Mouse (Mus musculus): ENCODE results near the gene Ap2s1.
A peak's percentile ranks its signal among the peaks of the same experiment; 100 is the strongest.
"Not testable (repeated sequence)": the region's sequence is repeated elsewhere in the genome, so short reads cannot be mapped to it uniquely, and the experiment has no call there.

The Ap2s1 gene

GRCm38 (mm10) chr7:16738073-16738696 is at the start of gene Ap2s1:
Gene Ap2s1 (plus strand): TSS chr7:16738410.
- DNase-seq (ENCODE audit: low read depth, low spot score) = peak; percentile 95

GRCm38 (mm10) chr7:16689196-16689595 is 49.0 kb upstream of the Ap2s1 start:
- DNase-seq (ENCODE audit: low read depth, low spot score) = no peak

- no peak for DNase-seq (ENCODE audit: low read depth, low spot score)
Observed at GRCm38 (mm10) chr7:16695025-16695424, 43.2 kb upstream of the Ap2s1 start.

GRCm38 (mm10) chr7:16699042-16699441 is 39.2 kb upstream of the Ap2s1 start:
- DNase-seq (ENCODE audit: low read depth, low spot score) = no peak

GRCm38 (mm10) chr7:16700583-16700982 is 37.6 kb upstream of the Ap2s1 start:
- DNase-seq (ENCODE audit: low read depth, low spot score) = no peak

- no peak for DNase-seq (ENCODE audit: low read depth, low spot score)
Observed at GRCm38 (mm10) chr7:16706385-16706784, 31.8 kb upstream of the Ap2s1 start.

- no peak for DNase-seq (ENCODE audit: low read depth, low spot score)
Observed at GRCm38 (mm10) chr7:16708244-16708643, 30.0 kb upstream of the Ap2s1 start.

- DNase-seq (ENCODE audit: low read depth, low spot score) = no peak
Observed at GRCm38 (mm10) chr7:16710604-16711003, 27.6 kb upstream of the Ap2s1 start.

GRCm38 (mm10) chr7:16712633-16713415 is 25.4 kb upstream of the Ap2s1 start:
- no peak for DNase-seq (ENCODE audit: low read depth, low spot score)

- DNase-seq (ENCODE audit: low read depth, low spot score) = not testable (repeated sequence)
Observed at GRCm38 (mm10) chr7:16716456-16717152, 21.6 kb upstream of the Ap2s1 start.

- no peak for DNase-seq (ENCODE audit: low read depth, low spot score)
Observed at GRCm38 (mm10) chr7:16721629-16722028, 16.6 kb upstream of the Ap2s1 start, which contains the start of gene Ceacam9. Gene Ceacam9 (plus strand): TSS chr7:16721929.

GRCm38 (mm10) chr7:16722490-16722889 is 15.7 kb upstream of the Ap2s1 start:
- DNase-seq (ENCODE audit: low read depth, low spot score) = not testable (repeated sequence)

GRCm38 (mm10) chr7:16728596-16729348 is 9.4 kb upstream of the Ap2s1 start:
- peak; percentile 79 for DNase-seq (ENCODE audit: low read depth, low spot score)

- not testable (repeated sequence) for DNase-seq (ENCODE audit: low read depth, low spot score)
Observed at GRCm38 (mm10) chr7:16729563-16729962, 8.6 kb upstream of the Ap2s1 start.

GRCm38 (mm10) chr7:16730791-16731190 is 7.4 kb upstream of the Ap2s1 start:
- no peak for DNase-seq (ENCODE audit: low read depth, low spot score)

- no peak for DNase-seq (ENCODE audit: low read depth, low spot score)
Observed at GRCm38 (mm10) chr7:16731893-16732422, 6.3 kb upstream of the Ap2s1 start.

GRCm38 (mm10) chr7:16737606-16738072 is 571 bp upstream of the Ap2s1 start:
- no peak for DNase-seq (ENCODE audit: low read depth, low spot score)

- no peak for DNase-seq (ENCODE audit: low read depth, low spot score)
Observed at GRCm38 (mm10) chr7:16739056-16739604, 920 bp downstream of the Ap2s1 start.

- DNase-seq (ENCODE audit: low read depth, low spot score) = no peak
Observed at GRCm38 (mm10) chr7:16745373-16745772, 7.2 kb downstream of the Ap2s1 start.

- peak; percentile 55 for DNase-seq (ENCODE audit: low read depth, low spot score)
Observed at GRCm38 (mm10) chr7:16746093-16746492, 7.9 kb downstream of the Ap2s1 start.

GRCm38 (mm10) chr7:16747656-16748055 is 9.4 kb downstream of the Ap2s1 start:
- DNase-seq (ENCODE audit: low read depth, low spot score) = no peak

All from embryo, embryonic 11.5 days (tissue).